Mouse (Mus musculus): Measurements from ENCODE around the gene C2cd4c. TPM values are rescaled to one million over a fixed set of nuclear protein-coding genes. Genes with fewer than 3 reads are reported as not detected.

Gene C2cd4c
- total RNA-seq, 2 experiments from 2014 or later: 0.10 TPM; not detected in 1

DNA sequence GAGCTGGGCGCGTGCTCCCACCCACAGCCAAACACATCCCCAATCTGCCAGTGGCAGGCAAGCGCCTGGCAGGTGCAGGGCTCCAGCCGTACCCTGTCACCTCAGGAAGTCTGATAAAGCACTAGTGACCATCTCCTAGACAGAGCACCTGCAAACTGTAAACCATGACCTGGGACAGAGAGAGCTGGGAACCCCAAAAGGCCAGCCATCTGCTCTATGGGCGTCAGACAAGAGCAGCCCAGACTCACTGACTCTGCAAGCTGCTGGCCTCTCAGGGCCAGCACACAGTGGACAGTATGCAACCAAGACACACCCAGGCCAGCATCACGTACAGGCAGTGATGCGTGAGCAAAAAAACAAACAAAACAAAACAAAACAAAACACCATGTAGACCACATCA is 34.9 kb downstream of the C2cd4c start:
- no peak for DNase-seq

DNA sequence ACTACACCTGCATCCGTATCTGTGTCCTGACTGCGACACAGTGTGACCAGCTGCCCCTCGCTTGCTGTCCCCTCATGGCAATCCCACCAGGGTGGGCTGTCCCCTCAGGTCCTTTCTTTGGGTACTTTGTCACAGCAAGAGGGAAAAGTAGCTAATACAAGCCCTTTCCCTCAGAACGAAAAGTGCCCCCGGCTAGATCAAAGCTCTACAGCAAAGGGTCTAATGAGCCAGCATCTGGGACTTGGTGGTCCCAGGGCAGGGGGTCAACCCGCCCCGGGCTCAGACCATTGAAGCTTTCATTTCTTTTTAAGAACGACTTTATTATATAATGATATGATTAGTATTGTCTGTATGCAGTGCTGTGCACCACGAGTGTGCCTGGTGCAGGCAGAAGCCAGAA is 35.5 kb downstream of the C2cd4c start:
- no peak for DNase-seq

- no peak for DNase-seq
Observed at GRCm38 (mm10) chr10:79577376-79577775, 36.4 kb downstream of the C2cd4c start.

DNA sequence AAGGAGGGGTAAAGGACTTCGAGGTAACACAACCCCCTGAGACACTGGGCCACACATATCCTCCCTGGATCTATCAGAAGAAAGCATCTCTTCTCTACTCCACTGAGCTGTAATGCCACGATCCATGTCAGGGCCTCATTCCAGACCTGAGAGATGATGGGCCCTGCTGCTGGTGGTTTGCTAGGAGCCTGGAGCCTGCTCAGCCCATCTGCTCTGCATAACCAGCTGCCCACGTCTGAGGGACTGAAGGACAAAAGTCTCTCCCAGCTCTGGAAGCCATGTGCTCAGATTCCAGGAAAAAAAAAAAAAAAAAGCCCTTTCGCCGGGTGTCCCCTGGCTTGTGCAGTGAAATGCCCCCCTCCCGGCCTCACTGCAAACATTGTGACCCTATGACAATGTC is 38.1 kb downstream of the C2cd4c start:
- DNase-seq: no peak

DNA sequence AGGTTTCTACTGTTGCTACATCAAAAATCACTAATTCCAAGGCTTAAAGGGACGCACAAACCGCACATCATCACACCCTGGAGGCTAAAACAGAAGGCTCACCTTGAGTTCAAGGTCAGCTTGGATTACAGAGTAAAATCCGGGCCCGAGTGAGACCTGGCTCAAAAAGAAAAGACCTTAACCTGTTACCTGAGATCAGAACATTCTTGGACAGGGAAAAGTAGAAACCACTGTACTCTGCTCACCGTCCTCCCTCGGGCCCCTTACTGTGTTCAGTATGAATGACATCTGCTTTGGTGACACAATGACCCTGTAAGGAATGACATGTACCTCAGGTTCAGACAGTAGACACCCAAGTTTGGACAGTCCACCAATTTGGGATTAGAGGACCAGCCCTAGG is 39.0 kb downstream of the C2cd4c start:
- no peak for DNase-seq

GRCm38 (mm10) chr10:79574350-79574749 is 39.5 kb downstream of the C2cd4c start:
- DNase-seq: no peak

DNA sequence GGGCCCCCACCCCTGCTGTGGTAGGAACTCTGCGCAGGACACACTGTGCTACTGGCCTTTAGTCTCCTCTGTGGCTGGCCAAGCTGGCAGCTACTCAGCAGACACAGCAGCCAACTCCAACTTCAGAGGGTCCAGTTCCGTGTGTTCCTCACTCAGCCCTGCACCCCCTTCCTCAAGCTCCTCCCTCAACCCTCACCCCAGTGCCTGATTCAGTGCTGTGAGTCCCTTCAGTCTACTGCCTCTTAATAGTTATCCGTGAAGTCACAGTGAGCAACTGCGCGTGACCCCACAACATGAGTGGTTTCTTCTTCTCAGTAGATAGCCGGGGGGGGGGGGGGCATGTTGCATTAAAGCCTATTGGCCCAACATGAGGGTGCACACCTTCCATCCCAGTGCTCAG is 40.2 kb downstream of the C2cd4c start:
- no peak for DNase-seq

DNA sequence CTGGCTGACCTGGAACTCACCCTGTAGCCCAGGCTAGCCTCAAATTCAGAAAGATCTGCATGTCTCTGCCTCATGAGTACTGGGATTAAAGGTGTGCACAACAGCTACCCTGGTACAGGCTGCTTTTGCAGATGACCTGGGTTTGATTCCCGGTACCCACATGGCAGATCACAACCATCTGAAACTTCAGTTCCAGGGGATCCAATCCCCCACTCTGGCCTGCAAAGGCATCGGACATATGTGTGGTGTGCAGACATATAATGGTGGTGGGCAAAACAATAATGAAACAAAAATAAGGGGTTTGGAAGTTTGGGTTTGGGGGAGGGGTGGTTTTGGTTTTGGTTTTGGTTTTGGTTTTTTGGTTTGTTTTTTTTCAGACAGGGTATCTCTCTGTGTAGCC is 42.5 kb downstream of the C2cd4c start:
- DNase-seq: no peak

GRCm38 (mm10) chr10:79569921-79570320 is 43.9 kb downstream of the C2cd4c start:
- no peak for DNase-seq

GRCm38 (mm10) chr10:79559716-79560115 is 54.1 kb downstream of the C2cd4c start:
- no peak for DNase-seq

DNA sequence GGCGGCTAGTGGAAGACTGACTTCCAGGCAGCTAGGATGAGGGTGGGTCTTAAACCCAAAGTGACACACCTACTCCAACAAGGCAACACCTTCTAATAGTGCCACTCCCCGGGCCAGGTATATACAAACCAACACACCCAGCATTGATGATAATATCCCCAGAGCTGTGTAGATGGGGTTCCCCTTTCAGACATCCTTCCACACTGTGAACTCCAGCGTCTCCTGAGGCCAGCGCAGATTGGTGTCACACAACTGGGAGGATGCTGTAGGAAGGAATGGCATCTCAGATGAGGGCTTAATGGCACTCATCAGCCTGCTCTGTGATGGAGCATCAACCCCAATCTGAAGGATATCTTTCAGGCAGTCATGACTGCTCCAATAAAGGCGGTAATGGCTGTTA is 56.3 kb downstream of the C2cd4c start:
- DNase-seq: no peak

DNA sequence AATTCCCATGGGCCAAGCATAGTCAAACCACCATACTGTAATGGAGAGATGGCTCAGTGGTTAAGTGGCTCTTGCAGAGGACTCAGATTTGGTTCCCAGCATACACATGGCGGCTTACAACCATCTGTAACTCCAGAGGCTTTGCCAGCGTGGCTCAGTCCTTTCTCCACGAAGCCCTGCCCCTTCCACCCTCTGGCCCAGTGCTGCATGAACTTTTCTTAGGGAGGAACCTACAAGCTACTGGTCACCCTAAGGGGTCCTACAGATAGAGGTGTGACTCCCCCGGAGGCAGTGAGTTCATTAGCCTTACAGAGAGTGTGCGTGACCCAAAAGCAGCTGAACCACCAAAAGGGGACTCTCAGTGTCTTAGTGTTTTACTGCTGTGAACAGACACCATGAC is 56.9 kb downstream of the C2cd4c start:
- no peak for DNase-seq

Other genes with a start within 250 kb of the C2cd4c start
- gene Vmn2r83, start 145.3 kb downstream of the C2cd4c start, total RNA-seq (2021): not detected
- 1 to 10 TPM; 4.1 to 4.8 TPM for gene Plpp2, start 80.2 kb downstream of the C2cd4c start, total RNA-seq (2021)
- gene Mier2, start 58.8 kb downstream of the C2cd4c start, total RNA-seq (2021): 10 to 100 TPM; 14.4 to 19.0 TPM
- not detected for gene Theg, start 26.7 kb downstream of the C2cd4c start, total RNA-seq (2021)
- 1 to 10 TPM; 1.3 to 1.5 TPM for gene Shc2, start 23.9 kb upstream of the C2cd4c start, total RNA-seq (2021)
- gene Odf3l2, start 31.7 kb upstream of the C2cd4c start, total RNA-seq (2021): not detected
- under 1 TPM in 1 of 2 experiments, not detected in 1; 0.21 TPM for gene Madcam1, start 50.5 kb upstream of the C2cd4c start, total RNA-seq (2021)
- gene Tpgs1, start 55.3 kb upstream of the C2cd4c start, total RNA-seq (2021): 10 to 100 TPM; 15.5 to 18.0 TPM
- gene Cdc34, start 68.2 kb upstream of the C2cd4c start, total RNA-seq (2021): 100 to 1,000 TPM; 213 to 227 TPM
- 1 to 10 TPM; 7.2 to 7.9 TPM for gene Gzmm, start 75.0 kb upstream of the C2cd4c start, total RNA-seq (2021)
- gene Bsg, start 90.5 kb upstream of the C2cd4c start, total RNA-seq (2021): 1,000 to 10,000 TPM; 1,459 to 1,479 TPM
- 10 to 100 TPM; 14.8 to 15.1 TPM for gene Hcn2, start 102.6 kb upstream of the C2cd4c start, total RNA-seq (2021)
- gene Polrmt, start 132.6 kb upstream of the C2cd4c start, total RNA-seq (2021): 10 to 100 TPM; 46.3 to 49.5 TPM
- gene Fgf22, start 141.1 kb upstream of the C2cd4c start, total RNA-seq (2021): not detected
- 10 to 100 TPM; 22.0 to 23.1 TPM for gene Rnf126, start 152.9 kb upstream of the C2cd4c start, total RNA-seq (2021)
- gene Fstl3, start 163.2 kb upstream of the C2cd4c start, total RNA-seq (2021): 1 to 10 TPM; 3.5 to 4.5 TPM
- not detected for gene Prss57, start 176.9 kb upstream of the C2cd4c start, total RNA-seq (2021)
- gene Palm, start 179.5 kb upstream of the C2cd4c start, total RNA-seq (2021): 10 to 100 TPM; 44.3 to 45.7 TPM
- under 1 TPM; 0.42 to 0.67 TPM for gene Misp, start 207.0 kb upstream of the C2cd4c start, total RNA-seq (2021)
- gene Ptbp1, start 240.4 kb upstream of the C2cd4c start, total RNA-seq (2021): 10 to 100 TPM; 35.8 to 39.9 TPM